Mouse (Mus musculus) testis, adult 2 months (tissue): ENCODE measurements around the gene Cacna1i. TPM values are rescaled to one million over a fixed set of nuclear protein-coding genes. Genes with fewer than 3 reads are reported as not detected.

Source experiments
- H3K27ac ChIP-seq: fragments of 200-500 bp; 2 replicates; pipeline ENCODE4 v1.5.1; 2012; ENCODE audit warnings: low read depth, low read length; ENCODE audit not compliant: control insufficient read depth, insufficient read depth
- H3K27me3 ChIP-seq: fragments of 200-500 bp; 2 replicates; pipeline ENCODE4 v1.6.1; 2012; ENCODE audit warnings: mild to moderate bottlenecking, low read length, moderate library complexity; ENCODE audit not compliant: control insufficient read depth, insufficient read depth
- H3K36me3 ChIP-seq: fragments of 200-500 bp; 2 replicates; pipeline ENCODE4 v1.6.1; 2012; ENCODE audit warnings: mild to moderate bottlenecking, low read length; ENCODE audit not compliant: control insufficient read depth, insufficient read depth
- H3K4me1 ChIP-seq: fragments of 200-500 bp; 2 replicates; pipeline ENCODE4 v1.6.1; 2012; ENCODE audit warnings: low read length; ENCODE audit not compliant: control insufficient read depth, insufficient read depth
- H3K4me3 ChIP-seq: fragments of 200-500 bp; 2 replicates; pipeline ENCODE4 v1.5.1; 2012; ENCODE audit warnings: low read depth, mild to moderate bottlenecking, low read length, moderate library complexity, mixed read lengths; ENCODE audit not compliant: control insufficient read depth
- CTCF ChIP-seq: fragments of 200-500 bp; IDR thresholded peaks from 2 replicates; pipeline ENCODE4 v1.5.1; 2012; ENCODE audit warnings: low read depth, mild to moderate bottlenecking, inconsistent platforms, low read length, moderate library complexity; ENCODE audit not compliant: control insufficient read depth, insufficient read depth, insufficient replicate concordance
- POLR2A ChIP-seq: fragments of 200-500 bp; IDR thresholded peaks from 2 replicates; pipeline ENCODE4 v1.6.1; 2012; ENCODE audit warnings: low read depth, mild to moderate bottlenecking, inconsistent platforms, low read length, moderate library complexity; ENCODE audit not compliant: control insufficient read depth
- polyA plus RNA-seq: library from polyadenylated mRNA; depleted of rRNA; stranded (reverse); fragments of >200 nt; gene quantifications from 2 replicates; pipeline ENCODE4 v1.2.3, GENCODE M21; 2012

The Cacna1i gene
- polyA plus RNA-seq, 1 experiment, result 1.2 TPM

GRCm38 (mm10) chr15:80319921-80320320 is 32.9 kb downstream of the Cacna1i start:
- peaks cover 10% of the 10 kb centered on the region for H3K4me1 ChIP-seq
- H3K4me3 ChIP-seq, result no peak overlapping the region
- H3K27ac ChIP-seq, result no peak overlapping the region
- H3K27me3 ChIP-seq, result no peaks in the 10 kb centered on the region
- TF ChIP-seq POLR2A, result no peak
- no peaks in the 10 kb centered on the region for H3K36me3 ChIP-seq

DNA sequence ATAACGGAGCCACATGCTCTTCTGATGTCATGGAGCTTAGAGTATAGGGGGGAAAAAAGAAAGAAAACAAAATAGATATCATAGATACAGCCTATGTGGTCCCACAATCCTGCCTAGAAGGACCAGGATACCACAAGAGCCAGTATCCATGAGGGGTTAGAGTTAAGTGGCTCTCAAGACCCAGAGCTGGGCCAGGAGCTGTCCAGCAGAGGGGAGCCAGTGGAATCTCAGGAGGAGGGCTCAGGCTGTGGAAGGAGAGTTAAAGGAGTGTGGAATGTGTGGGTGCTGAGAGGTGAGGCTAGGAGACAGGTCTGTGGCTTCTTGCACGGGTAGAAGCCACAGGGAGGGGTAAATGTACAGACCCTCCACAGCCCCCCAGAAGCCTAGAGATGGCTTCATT is 38.2 kb downstream of the Cacna1i start:
- Histone ChIP-seq H3K27me3 (no peaks in the 10 kb centered on the region), H3K4me1 (peaks cover 12% of the 10 kb centered on the region), H3K36me3 (no peaks in the 10 kb centered on the region), H3K27ac (no peak overlapping the region), H3K4me3 (no peak overlapping the region)
- TF ChIP-seq POLR2A, result no peak
- no peak for TF ChIP-seq CTCF

DNA sequence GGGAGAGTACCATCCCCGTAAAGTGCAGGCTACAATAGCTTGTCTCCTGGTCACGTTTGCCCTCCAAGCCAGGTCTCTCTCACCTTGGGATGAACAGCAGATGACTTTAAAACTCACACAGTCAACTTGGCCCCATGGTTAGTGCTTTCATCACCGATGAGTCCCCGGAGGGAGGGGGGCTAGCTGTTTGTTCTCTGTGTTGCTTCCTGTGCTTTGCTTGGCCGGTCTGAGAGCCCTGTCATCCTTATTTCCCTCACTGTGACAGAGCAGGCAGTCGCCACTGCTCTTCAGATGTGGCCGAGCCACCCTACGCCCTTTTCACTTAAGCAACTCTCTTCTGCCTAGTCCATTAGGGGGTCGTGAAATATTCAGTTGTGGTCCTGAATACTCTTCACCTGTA is 38.7 kb downstream of the Cacna1i start:
- Histone ChIP-seq H3K4me3 (no peak overlapping the region), H3K27ac (no peak overlapping the region), H3K36me3 (no peaks in the 10 kb centered on the region), H3K4me1 (peaks cover 13% of the 10 kb centered on the region), H3K27me3 (no peaks in the 10 kb centered on the region)
- TF ChIP-seq POLR2A (no peak), CTCF (no peak)

DNA sequence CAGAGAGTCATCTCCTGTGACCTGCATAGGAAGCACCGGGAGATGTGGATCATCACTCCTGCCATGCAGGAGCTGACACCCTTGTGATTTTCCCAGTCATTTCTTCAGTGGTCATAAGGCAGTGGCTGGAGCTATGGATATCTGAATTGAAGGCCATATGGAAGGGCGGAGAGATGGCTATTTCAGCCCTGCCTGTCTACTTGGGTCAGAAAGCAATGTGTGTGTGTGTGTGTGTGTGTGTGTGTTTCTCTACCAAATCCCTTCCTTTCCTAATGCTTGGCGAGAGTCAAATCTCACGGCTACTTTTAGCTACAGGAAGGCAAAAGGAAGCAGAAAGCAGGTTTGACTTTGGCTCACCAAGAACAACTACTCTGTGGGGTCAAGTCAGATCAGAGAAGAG is 39.9 kb downstream of the Cacna1i start:
- peaks cover 13% of the 10 kb centered on the region for H3K4me1 ChIP-seq

GRCm38 (mm10) chr15:80327743-80328540 is 40.9 kb downstream of the Cacna1i start:
- Histone ChIP-seq H3K36me3 (no peaks in the 10 kb centered on the region), H3K4me1 (peaks cover 13% of the 10 kb centered on the region), H3K4me3 (no peak overlapping the region), H3K27ac (no peak overlapping the region), H3K27me3 (no peaks in the 10 kb centered on the region)
- no peak for TF ChIP-seq CTCF
- TF ChIP-seq POLR2A, result no peak

More for the DNA sequence above, 39.9 kb downstream of the Cacna1i start:
- no peak for TF ChIP-seq POLR2A
- TF ChIP-seq CTCF, result no peak
- H3K36me3 ChIP-seq, result no peaks in the 10 kb centered on the region
- H3K27ac ChIP-seq, result no peak overlapping the region
- H3K27me3 ChIP-seq, result no peaks in the 10 kb centered on the region
- no peak overlapping the region for H3K4me3 ChIP-seq

DNA sequence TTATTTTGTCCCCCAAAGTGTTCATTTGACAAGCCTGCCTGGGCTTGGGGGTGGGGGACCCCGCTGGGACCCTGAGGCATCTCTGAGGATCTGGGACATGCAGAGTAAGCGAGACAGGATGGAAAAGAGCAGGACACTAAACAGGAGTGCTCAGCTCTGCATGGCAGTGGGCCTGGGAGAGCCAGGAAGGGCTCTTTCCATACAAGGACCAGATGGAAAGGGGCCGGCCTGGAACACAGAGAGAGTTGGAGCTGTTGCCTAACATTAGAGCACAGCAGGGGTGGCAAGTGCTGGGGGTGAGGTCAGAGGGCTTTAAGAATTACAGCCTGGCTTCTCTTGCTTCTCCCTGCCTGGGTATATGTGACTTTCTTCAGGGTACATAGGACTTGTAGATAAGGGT is 43.2 kb downstream of the Cacna1i start:
- H3K36me3 ChIP-seq, result no peaks in the 10 kb centered on the region
- no peak overlapping the region for H3K4me3 ChIP-seq
- no peak overlapping the region for H3K27ac ChIP-seq
- peaks cover 13% of the 10 kb centered on the region for H3K4me1 ChIP-seq
- H3K27me3 ChIP-seq, result no peaks in the 10 kb centered on the region
- TF ChIP-seq POLR2A (no peak), CTCF (no peak)

DNA sequence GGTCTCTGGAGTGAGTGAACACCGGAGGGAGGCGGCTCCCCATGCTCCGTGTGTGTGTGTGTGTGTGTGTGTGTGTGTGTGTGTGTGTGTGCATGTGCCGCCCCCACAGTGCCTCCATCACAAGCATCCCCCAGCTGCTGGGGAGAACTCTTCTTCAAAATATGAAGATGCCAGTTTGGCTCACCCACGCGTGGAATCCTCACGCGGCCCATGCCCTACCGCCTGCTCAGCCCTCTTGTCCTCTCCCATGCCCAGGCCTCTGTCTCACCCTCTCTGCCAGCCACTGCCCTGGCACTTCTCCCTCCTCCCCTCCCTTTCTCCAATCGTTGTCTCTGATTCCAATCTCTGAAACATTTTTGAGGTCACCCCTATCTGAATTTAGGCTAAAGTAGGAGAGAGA is 47.7 kb downstream of the Cacna1i start:
- TF ChIP-seq CTCF (no peak), POLR2A (no peak)
- H3K36me3 ChIP-seq, result no peaks in the 10 kb centered on the region

More for the DNA sequence above, 47.7 kb downstream of the Cacna1i start:
- H3K4me1 ChIP-seq, result peaks cover 5% of the 10 kb centered on the region
- no peak overlapping the region for H3K4me3 ChIP-seq
- H3K27ac ChIP-seq, result no peak overlapping the region
- no peaks in the 10 kb centered on the region for H3K27me3 ChIP-seq
